Mouse (Mus musculus) right cerebral cortex, adult 2 months (tissue): ENCODE measurements around the gene Apoa5.

Experiments used
- DNase-seq, 2 experiments: peaks; one replicate each; pipeline ENCODE4 v3.0.0; 2021 to 2022; ENCODE audit warnings: low spot score in 2 of 2

The Apoa5 gene

DNA sequence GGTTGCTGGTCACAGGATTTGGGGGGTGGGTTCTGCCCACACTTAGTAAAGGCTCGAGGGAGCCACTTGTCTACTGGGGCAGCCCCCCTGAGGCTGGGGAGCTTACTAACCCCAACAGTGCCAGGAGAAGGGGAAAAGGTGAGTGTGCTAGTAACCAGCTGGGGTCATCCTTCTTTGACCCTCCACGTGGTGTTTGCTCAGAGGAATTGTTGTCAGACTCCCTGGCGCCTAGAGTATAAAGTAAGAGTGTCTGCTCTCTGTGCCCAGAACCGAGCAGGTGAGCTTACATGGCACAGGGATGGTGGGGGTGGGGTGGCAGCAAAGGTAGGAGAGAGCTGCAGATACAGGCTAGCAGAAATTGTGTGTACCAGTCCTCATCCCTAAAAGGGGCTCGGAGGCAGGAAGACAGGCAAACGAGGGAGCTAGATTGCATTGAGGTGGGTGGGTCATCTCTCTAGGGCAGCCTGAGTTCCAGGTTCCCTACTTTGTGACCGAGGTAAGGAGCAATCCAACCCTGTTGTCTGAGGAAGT lies at the start of gene Apoa5:
Gene Apoa5 (plus strand): TSS at position 291 of the 531 bp plus-strand sequence.
- DNase-seq: no peak

DNA sequence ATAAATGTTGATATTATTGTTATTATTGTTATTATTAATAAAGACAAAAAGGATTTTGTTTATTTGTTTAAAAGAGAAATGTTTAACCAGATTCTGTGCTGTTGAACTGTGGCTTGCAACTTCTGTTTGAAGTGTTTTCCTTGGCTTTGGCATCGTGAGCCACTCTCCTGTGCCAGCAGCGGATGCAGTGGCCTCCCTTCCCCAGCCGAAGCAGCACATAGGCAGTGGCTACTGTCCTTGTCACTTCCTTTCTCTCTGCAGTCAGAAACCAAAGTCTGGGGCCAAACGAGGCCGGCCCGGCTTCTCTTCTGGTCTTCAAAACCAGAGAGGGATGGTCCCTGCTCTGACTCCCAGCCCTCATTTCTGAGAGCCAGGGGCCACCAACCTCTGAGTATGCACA lies 45.3 kb upstream of the Apoa5 start:
- DNase-seq: no peak

DNA sequence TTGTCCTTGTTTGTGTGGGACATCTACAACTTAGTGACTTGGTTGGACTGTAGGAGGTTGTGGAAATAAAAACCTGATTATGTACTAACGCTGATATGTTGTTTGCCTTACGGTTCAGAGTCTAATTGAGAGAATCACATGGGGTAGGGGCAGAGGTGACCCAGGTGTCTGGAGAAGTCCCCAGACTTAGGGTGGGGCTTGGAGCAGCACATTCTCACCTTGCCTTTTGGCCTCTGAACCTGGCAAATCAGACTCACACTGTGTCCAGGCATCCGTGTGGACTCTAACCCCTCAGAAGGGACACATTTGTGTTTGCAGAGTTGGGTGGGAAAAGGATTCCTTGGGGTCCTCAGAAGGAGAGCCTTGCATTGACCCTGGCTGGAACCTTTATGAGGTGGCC lies 44.3 kb upstream of the Apoa5 start:
- no peak for DNase-seq

DNA sequence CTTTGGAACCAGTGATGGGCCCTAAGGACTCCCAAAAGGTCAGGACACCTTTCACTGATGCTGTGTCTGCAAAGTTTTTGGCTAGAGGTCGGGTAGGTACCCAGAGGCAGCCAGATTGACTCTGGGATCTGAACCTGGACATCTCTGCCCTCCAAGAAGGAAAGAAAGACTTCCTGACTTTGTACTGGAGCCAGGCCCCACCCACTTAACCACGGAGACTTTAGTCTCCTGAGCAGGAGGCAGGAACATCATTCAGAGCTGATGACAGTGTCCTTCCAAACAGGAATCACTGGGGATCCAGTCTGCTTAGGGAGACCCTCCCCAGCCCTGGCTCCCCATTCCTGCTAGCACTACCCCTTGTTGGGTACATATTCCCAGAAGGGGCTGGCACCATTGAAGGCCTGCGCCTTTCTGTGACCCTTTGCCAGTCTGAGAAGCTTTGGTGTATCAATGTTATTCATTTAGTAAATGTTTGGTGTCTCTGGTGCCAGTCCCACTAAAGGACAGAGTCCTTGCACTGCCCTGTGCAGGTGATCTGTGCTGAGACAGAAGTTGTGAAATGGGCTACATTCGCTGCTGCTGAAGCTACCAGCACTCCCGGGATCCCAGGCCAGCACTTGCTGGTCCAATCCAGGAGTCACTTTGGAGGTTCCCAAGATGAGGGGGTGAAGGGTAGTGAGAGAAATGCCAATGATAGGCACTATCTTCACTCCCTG lies 43.3 kb upstream of the Apoa5 start:
- DNase-seq: no peak

DNA sequence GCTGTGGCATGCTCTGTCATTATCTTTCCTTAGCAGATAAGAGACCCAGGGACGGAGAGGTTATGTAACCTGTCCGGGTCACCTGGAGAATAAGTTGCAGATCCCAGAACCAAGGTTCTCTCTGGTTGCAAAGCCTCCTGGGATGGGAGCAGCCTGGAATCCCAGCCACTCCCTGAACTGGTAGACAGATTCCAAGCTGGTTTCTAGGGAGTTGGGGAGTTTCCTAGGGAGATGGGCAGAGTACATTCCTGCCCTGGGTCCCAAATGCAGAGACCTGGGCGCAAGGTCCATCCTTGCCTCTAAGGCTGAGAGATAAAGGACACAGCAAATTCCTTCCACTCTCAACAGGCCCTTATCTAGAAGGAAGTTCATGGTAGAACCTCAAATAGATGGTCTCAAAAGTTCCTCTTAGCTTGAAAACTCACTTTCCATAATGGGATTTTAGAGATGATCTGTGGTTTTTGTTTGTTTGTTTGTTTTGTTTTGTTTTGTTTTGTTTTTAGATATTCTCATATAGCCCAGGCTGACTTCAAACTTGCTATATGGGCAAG lies 41.3 kb upstream of the Apoa5 start:
- DNase-seq: no peak

- DNase-seq: no peak
Observed at GRCm38 (mm10) chr9:46228491-46228890, 39.9 kb upstream of the Apoa5 start, which contains the start of gene Apoa1. Gene Apoa1 (plus strand): TSS chr9:46228580.

- DNase-seq: peak; percentile 91
Observed at GRCm38 (mm10) chr9:46229573-46230449, 38.6 kb upstream of the Apoa5 start.

GRCm38 (mm10) chr9:46230450-46230975 lies 37.9 kb upstream of the Apoa5 start:
- peak in 1 of 2 experiments; percentile 33 for DNase-seq

DNA sequence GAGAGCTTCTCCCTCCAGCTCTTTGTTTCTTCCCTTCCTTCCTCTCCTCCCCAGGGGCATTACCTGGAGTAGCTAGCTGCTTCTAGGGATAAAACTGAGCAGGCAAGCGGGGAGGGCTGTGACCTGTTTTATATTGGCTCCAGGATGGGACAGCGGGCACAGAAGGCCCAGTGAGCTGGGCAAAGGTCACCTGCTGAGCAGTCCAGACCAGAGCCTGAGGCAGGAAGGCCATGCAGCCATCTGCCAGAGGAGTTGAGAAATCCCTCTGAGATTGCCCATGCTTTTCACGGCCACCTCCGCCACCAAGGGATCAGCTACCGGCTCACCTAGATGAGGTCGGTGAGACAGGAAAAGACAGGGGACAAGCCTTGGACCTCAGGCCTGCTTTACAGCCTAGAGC lies 33.2 kb upstream of the Apoa5 start:
- no peak for DNase-seq

DNA sequence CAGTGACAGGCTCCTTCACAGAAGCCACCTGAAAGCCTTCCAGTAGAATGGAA lies 33.0 kb upstream of the Apoa5 start, which contains the start of gene Apoc3:
Gene Apoc3 (minus strand): TSS at position 41 of the 53 bp plus-strand sequence.
- no peak for DNase-seq

DNA sequence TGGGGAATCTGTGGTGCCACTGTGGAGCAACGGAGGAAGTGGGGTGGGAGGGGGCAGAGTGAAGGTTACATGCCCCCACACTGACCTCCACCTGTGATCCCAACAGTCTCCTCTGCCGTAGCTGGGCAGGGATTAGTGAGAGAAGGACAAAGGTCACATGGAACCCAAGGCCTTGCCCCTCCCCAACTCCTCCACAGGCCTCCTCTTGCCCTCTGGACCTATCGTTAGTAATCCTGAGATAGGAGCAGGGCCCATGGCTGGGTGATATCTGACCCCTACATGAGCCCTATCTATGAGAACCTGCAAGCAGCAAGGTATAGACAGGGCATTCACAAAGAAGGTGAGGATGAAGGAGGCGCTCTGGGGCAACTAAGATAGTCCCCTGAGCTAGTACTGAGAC lies 32.8 kb upstream of the Apoa5 start:
- no peak for DNase-seq

- no peak for DNase-seq
Observed at GRCm38 (mm10) chr9:46238850-46239249, 29.6 kb upstream of the Apoa5 start.

- no peak for DNase-seq
Observed at GRCm38 (mm10) chr9:46240526-46241153, 27.8 kb upstream of the Apoa5 start, which contains the start of gene Apoa4. Gene Apoa4 (plus strand): TSS chr9:46240696.

- DNase-seq: no peak
Observed at GRCm38 (mm10) chr9:46241818-46242217, 26.6 kb upstream of the Apoa5 start.

DNA sequence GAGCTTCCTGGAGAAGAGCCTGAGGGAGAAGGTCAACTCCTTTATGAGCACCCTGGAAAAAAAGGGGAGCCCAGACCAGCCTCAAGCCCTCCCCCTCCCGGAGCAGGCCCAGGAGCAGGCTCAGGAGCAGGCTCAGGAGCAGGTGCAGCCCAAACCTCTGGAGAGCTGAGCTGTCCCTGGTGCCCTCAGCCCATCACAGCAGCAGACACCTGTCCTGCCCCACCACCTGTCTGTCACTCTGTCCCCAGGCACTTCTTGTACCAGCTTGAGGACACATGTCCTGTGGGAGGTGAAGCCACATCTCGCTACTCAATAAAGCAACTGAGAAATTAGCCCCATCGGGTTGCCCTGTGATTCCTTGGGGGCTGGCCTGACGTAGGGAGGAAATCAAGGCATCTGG lies 25.3 kb upstream of the Apoa5 start:
- no peak for DNase-seq

GRCm38 (mm10) chr9:46243584-46243983 lies 24.8 kb upstream of the Apoa5 start:
- no peak for DNase-seq

GRCm38 (mm10) chr9:46246752-46247324 lies 21.6 kb upstream of the Apoa5 start:
- DNase-seq: peak; percentile 64 to 81

DNA sequence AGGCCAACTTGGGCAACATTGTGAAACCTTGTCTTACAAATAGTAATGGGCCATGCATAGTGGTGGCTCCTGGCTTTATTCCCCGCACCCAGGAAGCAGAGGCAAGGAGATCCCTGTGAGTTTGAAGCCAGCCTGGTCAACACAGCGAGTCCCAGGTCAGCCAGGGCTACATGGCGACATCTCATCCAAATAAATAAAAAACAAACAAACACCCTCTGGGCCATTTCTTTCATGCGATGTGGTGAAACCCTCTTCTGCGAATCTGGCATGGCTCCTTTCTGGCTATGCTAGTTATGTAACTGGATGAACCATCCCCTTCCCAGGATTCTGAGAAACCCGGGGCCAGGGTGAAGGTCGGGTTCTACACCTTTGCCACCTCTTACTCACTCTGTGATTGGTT lies 12.3 kb upstream of the Apoa5 start:
- no peak for DNase-seq

GRCm38 (mm10) chr9:46256658-46257385 lies 11.6 kb upstream of the Apoa5 start:
- DNase-seq: no peak

- no peak for DNase-seq
Observed at GRCm38 (mm10) chr9:46257546-46257945, 10.9 kb upstream of the Apoa5 start.

DNA sequence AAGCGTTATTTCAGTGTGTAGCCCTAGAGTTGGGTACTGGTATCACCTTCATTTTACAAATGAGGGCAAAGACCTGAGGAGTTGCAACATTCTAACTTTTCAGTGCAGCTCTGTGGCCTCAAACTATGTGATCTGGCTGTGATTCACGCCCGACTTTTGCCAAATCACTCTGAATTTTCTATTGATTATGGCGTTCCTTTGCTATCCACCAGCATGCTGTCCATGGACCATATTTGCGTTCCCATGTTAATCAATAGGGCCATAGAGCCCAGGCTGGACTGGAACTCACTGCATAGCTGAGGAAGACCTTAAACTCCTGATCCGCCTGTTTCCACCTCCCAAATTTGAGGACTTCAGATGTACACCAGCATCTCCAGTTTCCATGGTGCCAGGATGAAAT lies 9.3 kb upstream of the Apoa5 start:
- no peak for DNase-seq
